Mouse (Mus musculus): ENCODE results near the gene Lipt2. TPM values are rescaled to one million over a fixed set of nuclear protein-coding genes. Genes with fewer than 3 reads are reported as not detected.
A peak's percentile ranks its signal among the peaks of the same experiment; 100 is the strongest.

The Lipt2 gene
- polyA plus RNA-seq, 1 experiment from 2014 or later: 16.9 TPM

- ATAC-seq (ENCODE audit: low FRiP score): no peak
- 84% methylated on average over 3 of the region's 3 CpGs for WGBS
These were observed 17.2 kb downstream of the Lipt2 start, which contains the start of gene Kcne3 for GRCm38 (mm10) chr7:100176269-100176668. TSS of gene Kcne3 (plus strand) at chr7:100176502.

GRCm38 (mm10) chr7:100178016-100178890 is 19.2 kb downstream of the Lipt2 start:
- H3K4me3 ChIP-seq (replicated peaks): peak overlapping the region; percentile 40
- ATAC-seq (ENCODE audit: low FRiP score): peak; percentile 53; the same call in 1 of the 2 replicates
- H3K27me3 ChIP-seq (replicated peaks): peaks cover 41% of the 10 kb centered on the region
- H3K4me1 ChIP-seq: peaks cover 16% of the 10 kb centered on the region
- H3K9ac ChIP-seq (replicated peaks): peak overlapping the region; percentile 36
- 11% methylated on average over 30 of the region's 30 CpGs for WGBS
- no peaks in the 10 kb centered on the region for H3K9me3 ChIP-seq (replicated peaks)
- peak overlapping the region; percentile 67 for H3K4me2 ChIP-seq
- no peak overlapping the region for H3K27ac ChIP-seq (replicated peaks)
- no peaks in the 10 kb centered on the region for H3K36me3 ChIP-seq

More at GRCm38 (mm10) chr7:100176269-100176668, 17.2 kb downstream of the Lipt2 start, which contains the start of gene Kcne3:
- Histone ChIP-seq H3K27ac (replicated peaks) (no peak within 1 kb of the TSS), H3K4me3 (replicated peaks) (no peak within 1 kb of the TSS), H3K4me1 (peaks cover 16% of the 10 kb centered on the region), H3K4me2 (no peak within 1 kb of the TSS), H3K27me3 (replicated peaks) (peaks cover 41% of the 10 kb centered on the region), H3K36me3 (no peaks in the 10 kb centered on the region), H3K9ac (replicated peaks) (no peak within 1 kb of the TSS), H3K9me3 (replicated peaks) (no peaks in the 10 kb centered on the region)

- no peaks in the 10 kb centered on the region for H3K9me3 ChIP-seq (replicated peaks)
- under 1% methylated on average over 15 of the region's 15 CpGs for whole genome bisulfite sequencing
- peak overlapping the region; percentile 67 for H3K4me2 ChIP-seq
- peak overlapping the region; percentile 36; the same call in 1 of the 2 replicates for H3K9ac ChIP-seq (replicated peaks)
- peaks cover 41% of the 10 kb centered on the region for H3K27me3 ChIP-seq (replicated peaks)
- ATAC-seq (ENCODE audit: low FRiP score): no peak
- peaks cover 16% of the 10 kb centered on the region for H3K4me1 ChIP-seq
- H3K4me3 ChIP-seq (replicated peaks): peak overlapping the region; percentile 40
- no peaks in the 10 kb centered on the region for H3K36me3 ChIP-seq
- H3K27ac ChIP-seq (replicated peaks): no peak overlapping the region
These were observed 19.8 kb downstream of the Lipt2 start for GRCm38 (mm10) chr7:100178891-100179233.

- no peaks in the 10 kb centered on the region for H3K36me3 ChIP-seq
- no peak overlapping the region for H3K9ac ChIP-seq (replicated peaks)
- no peak overlapping the region for H3K27ac ChIP-seq (replicated peaks)
- H3K4me3 ChIP-seq (replicated peaks): no peak overlapping the region
- 75% methylated on average over 7 of the region's 7 CpGs for WGBS
- peak overlapping the region; percentile 67; the same call in 1 of the 2 replicates for H3K4me2 ChIP-seq
- no peaks in the 10 kb centered on the region for H3K9me3 ChIP-seq (replicated peaks)
- H3K27me3 ChIP-seq (replicated peaks): peaks cover 41% of the 10 kb centered on the region
- H3K4me1 ChIP-seq: peaks cover 16% of the 10 kb centered on the region
- no peak for ATAC-seq (ENCODE audit: low FRiP score)
These were observed 20.3 kb downstream of the Lipt2 start for GRCm38 (mm10) chr7:100179394-100179793.

- 79% methylated on average over 7 of the region's 7 CpGs for WGBS
- H3K4me1 ChIP-seq: peaks cover 16% of the 10 kb centered on the region
- ATAC-seq (ENCODE audit: low FRiP score): no peak
- H3K27ac ChIP-seq (replicated peaks): no peak overlapping the region
- no peak overlapping the region for H3K4me2 ChIP-seq
- H3K36me3 ChIP-seq: no peaks in the 10 kb centered on the region
- no peaks in the 10 kb centered on the region for H3K9me3 ChIP-seq (replicated peaks)
- peaks cover 41% of the 10 kb centered on the region for H3K27me3 ChIP-seq (replicated peaks)
- no peak overlapping the region for H3K9ac ChIP-seq (replicated peaks)
- no peak overlapping the region for H3K4me3 ChIP-seq (replicated peaks)
These were observed 20.8 kb downstream of the Lipt2 start for GRCm38 (mm10) chr7:100179836-100180407.

GRCm38 (mm10) chr7:100181176-100181575 is 22.1 kb downstream of the Lipt2 start:
- Histone ChIP-seq H3K9me3 (replicated peaks) (no peaks in the 10 kb centered on the region), H3K27ac (replicated peaks) (no peak overlapping the region), H3K27me3 (replicated peaks) (peaks cover 41% of the 10 kb centered on the region), H3K4me1 (peaks cover 16% of the 10 kb centered on the region), H3K4me2 (no peak overlapping the region), H3K4me3 (replicated peaks) (no peak overlapping the region), H3K9ac (replicated peaks) (no peak overlapping the region), H3K36me3 (no peaks in the 10 kb centered on the region)
- ATAC-seq (ENCODE audit: low FRiP score): no peak
- WGBS: 80% methylated on average over 2 of the region's 2 CpGs

- H3K27ac ChIP-seq (replicated peaks): no peak overlapping the region
- no peak overlapping the region for H3K4me3 ChIP-seq (replicated peaks)
- peaks cover 16% of the 10 kb centered on the region for H3K4me1 ChIP-seq
- H3K4me2 ChIP-seq: no peak overlapping the region
- H3K9ac ChIP-seq (replicated peaks): no peak overlapping the region
- 83% methylated on average over 3 of the region's 3 CpGs for WGBS
- ATAC-seq (ENCODE audit: low FRiP score): no peak
- no peaks in the 10 kb centered on the region for H3K36me3 ChIP-seq
- no peaks in the 10 kb centered on the region for H3K9me3 ChIP-seq (replicated peaks)
- H3K27me3 ChIP-seq (replicated peaks): peaks cover 41% of the 10 kb centered on the region
These were observed 22.5 kb downstream of the Lipt2 start for GRCm38 (mm10) chr7:100181614-100182013.

- Histone ChIP-seq H3K4me3 (replicated peaks) (no peak overlapping the region), H3K27ac (replicated peaks) (no peak overlapping the region), H3K36me3 (no peaks in the 10 kb centered on the region), H3K4me1 (peaks cover 16% of the 10 kb centered on the region), H3K27me3 (replicated peaks) (peaks cover 36% of the 10 kb centered on the region), H3K9ac (replicated peaks) (no peak overlapping the region), H3K4me2 (no peak overlapping the region), H3K9me3 (replicated peaks) (no peaks in the 10 kb centered on the region)
- ATAC-seq (ENCODE audit: low FRiP score): no peak
- WGBS: 81% methylated on average over 3 of the region's 3 CpGs
These were observed 23.3 kb downstream of the Lipt2 start for GRCm38 (mm10) chr7:100182388-100182787.

GRCm38 (mm10) chr7:100187601-100188000 is 28.5 kb downstream of the Lipt2 start:
- Histone ChIP-seq H3K9me3 (replicated peaks) (no peaks in the 10 kb centered on the region), H3K27me3 (replicated peaks) (no peaks in the 10 kb centered on the region), H3K9ac (replicated peaks) (no peak overlapping the region), H3K36me3 (no peaks in the 10 kb centered on the region), H3K27ac (replicated peaks) (no peak overlapping the region), H3K4me1 (no peaks in the 10 kb centered on the region), H3K4me2 (no peak overlapping the region), H3K4me3 (replicated peaks) (no peak overlapping the region)
- WGBS: 21% methylated on average over 7 of the region's 7 CpGs
- no peak for ATAC-seq (ENCODE audit: low FRiP score)

- H3K4me1 ChIP-seq: no peaks in the 10 kb centered on the region
- H3K4me2 ChIP-seq: no peak overlapping the region
- H3K27ac ChIP-seq (replicated peaks): no peak overlapping the region
- no peak overlapping the region for H3K9ac ChIP-seq (replicated peaks)
- no peak for ATAC-seq (ENCODE audit: low FRiP score)
- H3K9me3 ChIP-seq (replicated peaks): no peaks in the 10 kb centered on the region
- 26% methylated on average over 4 of the region's 4 CpGs for WGBS
- no peak overlapping the region for H3K4me3 ChIP-seq (replicated peaks)
- H3K36me3 ChIP-seq: no peaks in the 10 kb centered on the region
- no peaks in the 10 kb centered on the region for H3K27me3 ChIP-seq (replicated peaks)
These were observed 31.1 kb downstream of the Lipt2 start for GRCm38 (mm10) chr7:100190167-100190566.

- Histone ChIP-seq H3K4me2 (no peak overlapping the region), H3K27ac (replicated peaks) (no peak overlapping the region), H3K9ac (replicated peaks) (no peak overlapping the region), H3K4me1 (no peaks in the 10 kb centered on the region), H3K27me3 (replicated peaks) (no peaks in the 10 kb centered on the region), H3K9me3 (replicated peaks) (no peaks in the 10 kb centered on the region), H3K36me3 (no peaks in the 10 kb centered on the region), H3K4me3 (replicated peaks) (no peak overlapping the region)
- no peak for ATAC-seq (ENCODE audit: low FRiP score)
- 2% methylated on average over 4 of the region's 4 CpGs for WGBS
These were observed 31.7 kb downstream of the Lipt2 start for GRCm38 (mm10) chr7:100190778-100191177.

- no peaks in the 10 kb centered on the region for H3K36me3 ChIP-seq
- no peaks in the 10 kb centered on the region for H3K27me3 ChIP-seq (replicated peaks)
- H3K9ac ChIP-seq (replicated peaks): no peak overlapping the region
- no peak overlapping the region for H3K27ac ChIP-seq (replicated peaks)
- no peak overlapping the region for H3K4me2 ChIP-seq
- H3K9me3 ChIP-seq (replicated peaks): no peaks in the 10 kb centered on the region
- no peaks in the 10 kb centered on the region for H3K4me1 ChIP-seq
- 89% methylated on average over 3 of the region's 3 CpGs for WGBS
- no peak for ATAC-seq (ENCODE audit: low FRiP score)
- no peak overlapping the region for H3K4me3 ChIP-seq (replicated peaks)
These were observed 42.1 kb downstream of the Lipt2 start for GRCm38 (mm10) chr7:100201191-100201590.
